Mouse (Mus musculus) left cerebral cortex, postnatal 25 days (tissue): Measurements from ENCODE around the gene Cobll1. TPM values are rescaled to one million over a fixed set of nuclear protein-coding genes. Genes with fewer than 3 reads are reported as not detected.

Experiments
- DNase-seq, 2 experiments: peaks; one replicate each; pipeline ENCODE4 v3.0.0; 2022; ENCODE audit warnings: low spot score in 2 of 2, mixed read lengths in 1 of 2
- intact Hi-C: fragments of 180-260 bp; cut with DNase I; formaldehyde crosslinking; loops from one replicate; pipeline ENCODE4 v1.15.1; 2025
- total RNA-seq, 2 experiments: library from RNA; stranded (reverse); gene quantifications; 2 replicates each; pipeline ENCODE4 v1.2.3; 2021

Cobll1 gene
- total RNA-seq, 2 experiments from 2014 or later: 6.3 to 6.6 TPM

GRCm38 (mm10) chr2:65170693-65171456 is 68.3 kb downstream of the Cobll1 start:
- intact Hi-C loops: no loop called here

DNA sequence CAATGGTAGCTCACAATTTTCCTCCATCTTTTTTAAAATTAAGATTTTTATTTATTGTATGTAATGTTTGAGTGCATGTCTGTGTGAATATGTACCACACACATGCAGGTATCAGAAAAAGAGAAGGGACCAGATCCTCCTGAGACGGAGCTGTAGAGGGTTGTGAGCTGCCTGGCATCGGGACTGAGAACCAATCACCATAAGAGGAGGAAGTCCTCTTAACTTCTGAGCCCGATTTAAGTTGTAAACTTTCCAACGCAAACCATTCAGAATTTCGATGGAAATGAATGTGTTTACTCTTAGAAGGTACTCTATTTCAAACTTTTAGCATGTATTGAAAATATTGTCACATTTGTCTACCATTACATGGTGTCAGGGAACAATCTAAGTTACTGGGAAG is 68.9 kb downstream of the Cobll1 start:
- DNase-seq: no peak
- intact Hi-C loops: no loop called here

More at GRCm38 (mm10) chr2:65170693-65171456, 68.3 kb downstream of the Cobll1 start:
- DNase-seq: peak in 1 of 2 experiments; percentile 16

- DNase-seq: no peak
- intact Hi-C loops: no loop called here
These were observed 75.2 kb downstream of the Cobll1 start for GRCm38 (mm10) chr2:65163990-65164389.

DNA sequence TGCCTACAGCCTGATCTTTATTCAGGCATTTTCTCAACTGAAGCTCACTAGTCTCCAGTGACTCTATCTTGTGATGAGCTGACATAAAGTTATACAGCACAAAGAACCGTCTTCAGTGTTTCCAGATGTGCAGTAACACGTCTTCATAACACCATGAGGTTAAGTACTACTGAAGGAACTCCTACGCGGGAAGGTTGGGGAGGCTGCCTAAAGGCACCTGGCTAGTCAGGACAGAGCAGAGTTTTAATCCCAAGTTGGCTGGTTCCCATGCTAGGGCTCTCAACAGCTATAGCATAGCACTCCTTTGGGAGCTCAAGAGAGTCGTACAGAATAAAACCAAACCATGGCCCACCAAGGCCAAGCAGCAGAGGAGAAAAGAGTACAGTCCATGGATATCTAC is 76.6 kb downstream of the Cobll1 start:
- intact Hi-C loops: no loop called here
- no peak for DNase-seq

GRCm38 (mm10) chr2:65161715-65162114 is 77.5 kb downstream of the Cobll1 start:
- intact Hi-C loops: no loop called here
- DNase-seq: no peak

DNA sequence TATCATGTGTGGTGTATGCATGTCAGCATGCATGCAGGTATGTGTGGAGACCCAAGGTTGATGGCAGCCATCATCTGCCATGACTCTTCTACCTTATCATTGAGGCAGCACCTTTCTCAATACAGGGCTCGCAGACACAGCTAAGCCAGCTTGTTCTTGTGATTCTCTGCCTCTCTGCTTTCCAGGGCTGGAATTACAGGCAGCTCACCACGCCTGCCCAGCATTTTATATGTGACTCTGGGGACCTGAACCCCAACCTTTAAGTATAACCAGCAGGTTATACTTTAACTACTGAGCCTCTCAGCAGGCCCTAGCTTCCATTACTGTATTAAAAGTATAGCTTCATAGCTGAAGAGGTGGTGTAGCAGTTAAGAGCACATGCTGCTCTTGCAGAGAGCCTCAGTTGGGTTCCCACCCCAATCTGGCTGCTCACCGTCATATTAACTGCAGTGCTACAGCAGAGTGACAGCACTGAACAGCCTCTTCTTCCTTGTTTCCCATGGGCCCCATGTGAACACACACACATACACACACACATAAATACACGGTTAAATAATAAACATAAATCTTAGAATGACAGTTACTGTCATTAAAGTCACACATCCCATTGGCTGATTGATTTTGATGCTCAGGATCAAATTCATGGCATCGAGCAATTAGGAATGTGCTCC is 81.1 kb downstream of the Cobll1 start:
- intact Hi-C loops: no loop called here
- no peak for DNase-seq

- no peak for DNase-seq
- intact Hi-C loops: no loop called here
These were observed 81.9 kb downstream of the Cobll1 start for GRCm38 (mm10) chr2:65157325-65157724.

- no peak for DNase-seq
- intact Hi-C loops: loop anchor here (10.0 kb wide), 1 partner anchor 416 kb away; the partner anchor contains the start of gene Scn3a
These were observed 90.3 kb downstream of the Cobll1 start for GRCm38 (mm10) chr2:65148928-65149327.

DNA sequence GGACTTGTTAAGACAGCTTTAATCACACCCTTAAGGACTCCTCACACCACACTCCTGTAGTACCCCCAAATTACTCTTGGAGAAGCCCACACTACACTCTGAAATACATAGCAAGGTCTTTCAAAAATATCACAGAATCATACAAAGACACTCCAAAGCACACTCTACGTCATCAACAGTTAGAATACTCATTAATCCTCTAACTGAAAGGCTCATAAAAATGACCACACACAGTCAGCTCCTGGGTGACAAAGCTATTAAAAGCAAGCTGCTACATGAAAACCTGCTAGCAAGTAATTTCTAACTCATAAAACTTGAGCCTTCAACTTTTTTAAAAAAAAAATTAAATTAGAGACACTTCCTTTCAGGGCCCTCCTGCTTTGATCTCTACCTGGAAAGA is 91.8 kb downstream of the Cobll1 start:
- intact Hi-C loops: loop anchor here (10.0 kb wide), 1 partner anchor 417 kb away; the partner anchor contains the start of gene Scn3a
- no peak for DNase-seq

GRCm38 (mm10) chr2:65145421-65146117 is 93.6 kb downstream of the Cobll1 start:
- intact Hi-C loops: loop anchor here (2.0 to 10.0 kb wide), 3 partner anchors 93 to 419 kb away; partner anchors contain the start of genes Cobll1 and Scn3a
- DNase-seq: peak in 1 of 2 experiments; percentile 27

- intact Hi-C loops: loop anchor here (10.0 kb wide), 1 partner anchor 424 kb away; the partner anchor contains the start of gene Scn3a
- no peak for DNase-seq
These were observed 98.0 kb downstream of the Cobll1 start for GRCm38 (mm10) chr2:65141093-65141661.

- intact Hi-C loops: loop anchor here (10.0 kb wide), 1 partner anchor 424 kb away; the partner anchor contains the start of gene Scn3a
- peak in 1 of 2 experiments; percentile 16 for DNase-seq
These were observed 98.8 kb downstream of the Cobll1 start for GRCm38 (mm10) chr2:65140330-65140922.

GRCm38 (mm10) chr2:65139606-65140329 is 99.4 kb downstream of the Cobll1 start:
- intact Hi-C loops: loop anchor here (10.0 kb wide), 1 partner anchor 425 kb away; the partner anchor contains the start of gene Scn3a
- no peak for DNase-seq

DNA sequence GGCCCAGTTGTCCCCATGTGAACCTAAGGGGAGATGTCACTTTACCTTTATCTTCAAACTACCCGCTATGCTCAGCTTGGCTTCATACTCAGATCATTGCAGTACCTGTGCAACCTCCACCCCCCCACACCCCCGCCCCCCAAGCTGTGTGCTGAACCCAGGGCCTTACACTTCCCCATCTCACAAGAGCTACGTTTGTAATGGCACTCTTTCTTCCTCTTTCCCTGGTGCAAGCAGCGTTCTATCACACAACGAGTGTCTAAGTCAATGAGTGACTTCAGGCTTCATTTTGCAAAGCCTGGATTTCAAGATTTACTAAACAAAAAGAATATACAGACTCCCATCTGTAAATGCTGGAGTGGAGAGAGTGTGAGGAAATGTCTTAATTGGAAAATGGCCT is 100.2 kb downstream of the Cobll1 start:
- no peak for DNase-seq
- intact Hi-C loops: no loop called here

DNA sequence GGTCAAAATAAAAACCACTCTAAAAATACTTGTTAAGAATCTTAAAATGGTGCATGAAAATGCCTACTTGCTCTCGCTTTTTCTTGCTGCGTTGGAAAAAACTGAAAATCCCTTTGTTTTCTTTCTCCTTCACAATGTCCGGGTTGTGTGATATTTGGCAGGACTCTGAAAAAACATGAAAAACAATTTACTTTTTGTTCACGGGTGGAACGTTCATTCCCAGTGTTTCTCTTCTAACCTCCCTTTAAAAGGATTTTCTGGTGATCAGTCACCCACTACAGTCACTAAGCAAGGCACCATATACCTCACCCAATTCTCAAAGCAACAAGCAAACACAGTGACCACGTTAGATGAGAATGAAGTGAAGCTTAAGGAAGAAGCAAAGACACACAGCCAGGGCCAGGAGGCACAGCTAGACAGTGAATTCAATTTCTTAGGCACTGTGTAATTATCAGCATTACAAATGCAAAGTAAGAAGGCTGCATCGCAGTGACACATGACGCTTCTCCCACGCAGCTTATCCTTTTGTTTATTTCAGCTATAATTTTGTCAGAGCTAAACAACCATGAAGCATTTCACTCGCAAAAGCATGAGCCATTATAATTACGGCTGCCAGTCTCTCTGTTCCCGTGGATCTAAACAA is 112.9 kb downstream of the Cobll1 start:
- intact Hi-C loops: no loop called here
- peak; percentile 17 to 32 for DNase-seq

GRCm38 (mm10) chr2:65123702-65124101 is 115.5 kb downstream of the Cobll1 start:
- intact Hi-C loops: loop anchor here (5.0 kb wide), 1 partner anchor 101 kb away; the partner anchor contains the start of gene Grb14
- DNase-seq: no peak

DNA sequence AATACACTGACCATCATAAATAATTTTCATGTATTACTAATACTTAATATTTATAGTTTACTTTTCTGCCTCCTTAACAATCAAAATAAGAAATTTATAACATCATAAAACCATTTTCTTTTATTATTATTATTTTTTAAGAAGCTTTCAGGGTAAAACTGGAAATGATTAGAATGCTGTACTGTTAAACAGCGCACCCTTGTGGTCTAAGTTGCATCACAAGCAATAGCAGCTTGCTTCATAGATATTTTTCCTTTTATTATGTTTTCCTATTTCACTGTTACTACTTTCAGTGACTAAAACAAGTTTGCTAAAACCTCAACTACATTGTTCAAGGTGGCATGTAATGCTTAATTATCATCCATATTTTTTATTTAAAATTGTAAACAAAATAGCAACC is 117.8 kb downstream of the Cobll1 start:
- peak; percentile 44 to 45 for DNase-seq
- intact Hi-C loops: loop anchor here (1.0 to 5.0 kb wide), 2 partner anchors 99 to 156 kb away; partner anchors contain the start of gene Grb14

DNA sequence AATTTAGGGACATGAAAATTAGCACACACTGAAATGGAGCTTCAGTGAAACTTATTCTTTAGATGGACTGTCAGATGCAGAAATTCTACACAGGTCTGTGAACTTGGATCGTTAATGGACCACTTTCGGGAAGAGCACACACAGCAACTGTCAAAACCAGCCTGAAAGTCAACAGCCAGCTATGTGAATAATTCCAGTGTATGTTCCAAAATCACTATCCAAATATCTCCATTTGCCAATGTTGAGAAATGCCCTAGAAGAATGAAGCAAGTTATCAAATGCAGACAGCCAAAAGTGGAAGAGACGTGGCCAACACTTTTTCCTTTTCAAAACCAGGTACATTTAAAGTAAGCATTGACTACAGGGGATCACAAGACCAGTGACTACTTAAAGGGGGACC is 118.2 kb downstream of the Cobll1 start:
- intact Hi-C loops: loop anchor here (1.0 to 5.0 kb wide), 2 partner anchors 99 to 156 kb away; partner anchors contain the start of gene Grb14

More for the DNA sequence above, 118.2 kb downstream of the Cobll1 start:
- DNase-seq: no peak
